Mouse (Mus musculus): ENCODE measurements at regions not wholly inside any gene's neighbourhood (a gene's known extent, or its start where the extent isn't known, plus 50 kb on each side); places are given as distances from the start of the nearest gene placed in this dataset.

GRCm38 (mm10) chr14:72942571-72942970 is 106.3 kb downstream of the Cysltr2 start:
- 69% methylated on average over 2 of the region's 2 CpGs for WGBS (ENCODE audit: insufficient replicate concordance)
- H3K4me2 ChIP-seq (ENCODE audit: low read depth, low read length): no peak overlapping the region
- no peaks in the 10 kb centered on the region for H3K9me3 ChIP-seq (ENCODE audit: low read length)
- no peaks in the 10 kb centered on the region for H3K36me3 ChIP-seq (replicated peaks; ENCODE audit: insufficient read depth, low read length)
- H3K27me3 ChIP-seq (ENCODE audit: insufficient read depth, low read length): no peaks in the 10 kb centered on the region
- no peak overlapping the region for H3K27ac ChIP-seq (ENCODE audit: low read depth)
- H3K4me1 ChIP-seq (ENCODE audit: insufficient read depth): no peaks in the 10 kb centered on the region
- DNase-seq: no peak
- no peak overlapping the region for H3K9ac ChIP-seq (replicated peaks)
- no peak for ATAC-seq
- no peak overlapping the region for H3K4me3 ChIP-seq (ENCODE audit: low read depth, low read length)
- TF ChIP-seq CTCF (IDR thresholded peaks at IDR 0.05; ENCODE audit: low read depth) (no peak), EP300 (IDR thresholded peaks at IDR 0.05; ENCODE audit: low read depth) (no peak)

DNA sequence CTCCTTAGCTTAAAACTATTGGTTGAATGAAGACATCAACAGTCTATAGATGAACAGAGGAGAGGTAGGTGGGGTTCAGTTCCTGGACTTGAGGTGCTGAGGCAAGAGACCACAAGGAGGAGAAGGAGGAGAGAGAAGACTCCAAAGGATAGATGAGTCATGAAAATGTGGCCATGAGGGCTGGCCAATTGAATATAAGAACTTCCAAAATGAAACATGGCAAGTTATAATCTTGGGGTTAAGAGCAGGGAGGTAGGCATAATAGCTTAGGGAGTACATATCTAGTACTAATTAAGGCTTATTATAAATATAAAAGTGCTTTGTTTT is 109.9 kb downstream of the Cysltr2 start:
- H3K27ac ChIP-seq (ENCODE audit: low read depth): no peak overlapping the region
- H3K9ac ChIP-seq (replicated peaks): no peak overlapping the region
- DNase-seq: no peak
- no peaks in the 10 kb centered on the region for H3K4me1 ChIP-seq (ENCODE audit: insufficient read depth)
- no peaks in the 10 kb centered on the region for H3K36me3 ChIP-seq (replicated peaks; ENCODE audit: insufficient read depth, low read length)
- no peak for TF ChIP-seq EP300 (IDR thresholded peaks at IDR 0.05; ENCODE audit: low read depth)
- no peak for TF ChIP-seq CTCF (IDR thresholded peaks at IDR 0.05; ENCODE audit: low read depth)
- H3K9me3 ChIP-seq (ENCODE audit: low read length): no peaks in the 10 kb centered on the region
- H3K4me3 ChIP-seq (ENCODE audit: low read depth, low read length): no peak overlapping the region
- H3K4me2 ChIP-seq (ENCODE audit: low read depth, low read length): no peak overlapping the region
- H3K27me3 ChIP-seq (ENCODE audit: insufficient read depth, low read length): no peaks in the 10 kb centered on the region
- ATAC-seq: no peak

DNA sequence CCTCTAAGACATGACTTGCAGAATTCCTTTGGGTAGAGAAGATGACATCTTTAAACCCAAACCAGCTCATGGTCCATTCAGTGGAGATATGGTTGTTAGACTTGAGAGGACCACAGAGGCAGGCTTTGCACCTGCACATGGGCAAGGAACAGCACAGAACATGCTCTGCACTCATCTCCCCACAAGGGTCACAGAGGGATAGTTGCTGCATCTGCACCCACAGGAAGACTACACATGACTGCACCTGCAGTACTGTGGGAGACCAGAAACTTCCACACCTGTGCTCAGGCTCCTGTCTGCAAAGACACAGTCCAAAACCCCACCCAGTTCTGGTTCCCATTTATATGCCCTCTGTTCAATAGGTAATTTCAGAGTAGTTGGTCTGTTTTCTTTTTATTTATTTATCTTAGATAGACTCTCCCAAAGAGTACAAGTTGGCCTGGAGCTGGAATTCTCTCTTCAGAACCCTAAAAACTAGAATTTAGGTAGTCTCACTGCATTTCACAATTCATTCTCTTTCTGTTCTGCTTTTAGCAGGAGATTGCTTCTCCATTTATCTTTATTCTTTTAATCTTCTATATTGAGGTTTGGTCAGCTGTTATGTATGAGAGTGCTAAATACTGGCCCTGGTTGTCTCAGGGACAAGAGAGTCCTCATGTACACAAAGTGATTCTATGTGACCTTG is 110.4 kb downstream of the Cysltr2 start:
- Histone ChIP-seq H3K4me3 (ENCODE audit: low read depth, low read length) (no peak overlapping the region), H3K27ac (ENCODE audit: low read depth) (no peak overlapping the region), H3K9ac (replicated peaks) (no peak overlapping the region), H3K36me3 (replicated peaks; ENCODE audit: insufficient read depth, low read length) (no peaks in the 10 kb centered on the region), H3K9me3 (ENCODE audit: low read length) (no peaks in the 10 kb centered on the region), H3K4me2 (ENCODE audit: low read depth, low read length) (no peak overlapping the region), H3K27me3 (ENCODE audit: insufficient read depth, low read length) (no peaks in the 10 kb centered on the region), H3K4me1 (ENCODE audit: insufficient read depth) (no peaks in the 10 kb centered on the region)
- no peak for ATAC-seq
- DNase-seq: no peak
- TF ChIP-seq CTCF (IDR thresholded peaks at IDR 0.05; ENCODE audit: low read depth) (no peak), EP300 (IDR thresholded peaks at IDR 0.05; ENCODE audit: low read depth) (no peak)

GRCm38 (mm10) chr14:72933598-72933997 is 115.3 kb downstream of the Cysltr2 start:
- TF ChIP-seq EP300 (IDR thresholded peaks at IDR 0.05; ENCODE audit: low read depth) (no peak), CTCF (IDR thresholded peaks at IDR 0.05; ENCODE audit: low read depth) (no peak)
- Histone ChIP-seq H3K4me2 (ENCODE audit: low read depth, low read length) (no peak overlapping the region), H3K9ac (replicated peaks) (no peak overlapping the region), H3K27ac (ENCODE audit: low read depth) (no peak overlapping the region), H3K27me3 (ENCODE audit: insufficient read depth, low read length) (no peaks in the 10 kb centered on the region), H3K4me1 (ENCODE audit: insufficient read depth) (no peaks in the 10 kb centered on the region), H3K36me3 (replicated peaks; ENCODE audit: insufficient read depth, low read length) (no peaks in the 10 kb centered on the region), H3K9me3 (ENCODE audit: low read length) (no peaks in the 10 kb centered on the region), H3K4me3 (ENCODE audit: low read depth, low read length) (no peak overlapping the region)
- DNase-seq: no peak
- no peak for ATAC-seq

- 60% methylated on average over 9 of the region's 9 CpGs for WGBS (ENCODE audit: insufficient replicate concordance)
Observed at GRCm38 (mm10) chr14:72932296-72932695, 116.6 kb downstream of the Cysltr2 start.

DNA sequence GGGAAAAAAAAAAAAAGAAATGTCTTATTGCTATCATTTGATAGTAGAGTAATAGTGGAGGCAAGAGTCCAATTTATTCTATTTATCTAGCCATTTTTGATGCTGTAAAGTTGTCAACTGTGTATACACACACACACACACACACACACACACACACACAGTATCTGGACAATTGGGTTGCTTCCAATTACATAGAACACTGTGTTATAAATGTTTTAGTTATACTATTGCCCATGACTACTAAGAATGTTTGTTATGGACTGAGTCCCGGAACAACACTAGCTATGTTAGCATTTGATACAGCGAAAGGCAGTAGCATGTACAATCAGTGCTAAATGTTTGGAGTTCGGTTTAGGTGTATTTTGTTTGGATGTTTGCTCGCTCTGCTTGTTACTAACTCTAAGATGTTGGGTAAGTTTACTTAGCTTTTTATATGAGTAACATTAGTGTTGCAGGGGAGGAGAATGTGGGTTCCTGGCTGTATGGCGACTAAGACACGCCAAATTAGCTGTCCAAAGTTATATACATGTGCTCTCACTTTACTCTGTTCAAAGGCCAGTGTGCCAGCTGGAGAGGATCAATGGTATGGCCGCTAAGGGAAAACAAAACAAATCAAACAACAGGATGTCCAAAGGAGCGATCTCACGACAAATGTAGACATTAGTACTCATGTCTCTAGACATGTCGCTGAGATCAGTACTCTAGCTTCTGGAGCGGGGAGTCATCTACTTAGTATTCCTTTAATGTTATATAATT is 147.6 kb downstream of the Cysltr2 start:
- no peaks in the 10 kb centered on the region for H3K27me3 ChIP-seq (ENCODE audit: insufficient read depth, low read length)
- H3K4me3 ChIP-seq (ENCODE audit: low read depth, low read length): no peak overlapping the region
- H3K9ac ChIP-seq (replicated peaks): no peak overlapping the region
- no peak for ATAC-seq
- H3K27ac ChIP-seq (ENCODE audit: low read depth): no peak overlapping the region
- H3K4me1 ChIP-seq (ENCODE audit: insufficient read depth): no peaks in the 10 kb centered on the region
- no peaks in the 10 kb centered on the region for H3K9me3 ChIP-seq (ENCODE audit: low read length)
- no peak overlapping the region for H3K4me2 ChIP-seq (ENCODE audit: low read depth, low read length)
- TF ChIP-seq CTCF (IDR thresholded peaks at IDR 0.05; ENCODE audit: low read depth): no peak
- no peak for TF ChIP-seq EP300 (IDR thresholded peaks at IDR 0.05; ENCODE audit: low read depth)
- DNase-seq: no peak
- no peaks in the 10 kb centered on the region for H3K36me3 ChIP-seq (replicated peaks; ENCODE audit: insufficient read depth, low read length)
- 81% methylated on average over 11 of the region's 11 CpGs for WGBS (ENCODE audit: insufficient replicate concordance)

More at GRCm38 (mm10) chr14:72932296-72932695, 116.6 kb downstream of the Cysltr2 start:
- no peak overlapping the region for H3K27ac ChIP-seq (ENCODE audit: low read depth)
- H3K36me3 ChIP-seq (replicated peaks; ENCODE audit: insufficient read depth, low read length): no peaks in the 10 kb centered on the region
- ATAC-seq (no peak), DNase-seq (no peak)
- no peaks in the 10 kb centered on the region for H3K9me3 ChIP-seq (ENCODE audit: low read length)
- H3K4me3 ChIP-seq (ENCODE audit: low read depth, low read length): no peak overlapping the region
- no peak overlapping the region for H3K9ac ChIP-seq (replicated peaks)
- no peak for TF ChIP-seq CTCF (IDR thresholded peaks at IDR 0.05; ENCODE audit: low read depth)
- no peak for TF ChIP-seq EP300 (IDR thresholded peaks at IDR 0.05; ENCODE audit: low read depth)
- H3K27me3 ChIP-seq (ENCODE audit: insufficient read depth, low read length): no peaks in the 10 kb centered on the region
- H3K4me2 ChIP-seq (ENCODE audit: low read depth, low read length): no peak overlapping the region
- H3K4me1 ChIP-seq (ENCODE audit: insufficient read depth): no peaks in the 10 kb centered on the region

Data from liver, postnatal 0 days (tissue).